Mouse (Mus musculus) megakaryocyte, adult 5-6 weeks (primary cell): ENCODE measurements at regions not wholly inside any gene's neighbourhood (a gene's known extent, or its start where the extent isn't known, plus 50 kb on each side); places are given as distances from the start of the nearest gene placed in this dataset.

Experiments used
- ATAC-seq: 2 replicates; pipeline ENCODE4 v1.8.0; 2016; ENCODE audit warnings: mild to moderate bottlenecking, inconsistent platforms; ENCODE audit not compliant: poor library complexity, severe bottlenecking

GRCm38 (mm10) chr7:34506816-34507215 is 113.7 kb upstream of the Lsm14a start:
- no peak for ATAC-seq

GRCm38 (mm10) chr7:34493892-34494291 is 100.8 kb upstream of the Lsm14a start:
- ATAC-seq, result no peak

GRCm38 (mm10) chr7:34484908-34485598 is 91.9 kb upstream of the Lsm14a start:
- ATAC-seq, result no peak

- ATAC-seq, result no peak
These were observed 90.3 kb upstream of the Lsm14a start for GRCm38 (mm10) chr7:34483368-34483767.

- ATAC-seq, result no peak
These were observed 87.7 kb upstream of the Lsm14a start for GRCm38 (mm10) chr7:34480771-34481170.

GRCm38 (mm10) chr7:34471003-34471402 is 77.9 kb upstream of the Lsm14a start:
- no peak for ATAC-seq

- ATAC-seq, result no peak
These were observed 69.0 kb upstream of the Lsm14a start for GRCm38 (mm10) chr7:34462069-34462468.

- ATAC-seq, result no peak
These were observed 66.8 kb upstream of the Lsm14a start for GRCm38 (mm10) chr7:34459834-34460495.

GRCm38 (mm10) chr7:34458851-34459250 is 65.7 kb upstream of the Lsm14a start:
- ATAC-seq, result no peak

- peak; percentile 60; the same call in 1 of the 2 replicates for ATAC-seq
These were observed 55.2 kb upstream of the Lsm14a start for GRCm38 (mm10) chr7:34448364-34448763.

- ATAC-seq, result no peak
These were observed 51.1 kb upstream of the Lsm14a start for GRCm38 (mm10) chr7:34444263-34444662.
